Mouse (Mus musculus) liver, embryonic 16.5 days (tissue): ENCODE measurements around the gene Mmp13. TPM values are rescaled to one million over a fixed set of nuclear protein-coding genes. Genes with fewer than 3 reads are reported as not detected.

ENCODE experiments used
- ATAC-seq: fragments of 200-750 bp; cut with Nextera tagmentation; 2 replicates; pipeline ENCODE4 v1.8.0; 2017; ENCODE audit warnings: low read depth, mild to moderate bottlenecking, moderate number of reproducible peaks, moderate library complexity
- H3K27ac ChIP-seq: fragments of 300-500 bp; sonication (generic); 2 replicates; pipeline ENCODE4 v1.5.1; 2014; ENCODE audit warnings: mild to moderate bottlenecking, low read length
- H3K27me3 ChIP-seq: fragments of 300-500 bp; sonication (generic); 2 replicates; pipeline ENCODE4 v1.6.1; 2014; ENCODE audit warnings: low read depth, low read length, mixed read lengths; ENCODE audit not compliant: control insufficient read depth, insufficient read depth
- H3K36me3 ChIP-seq: fragments of 300-500 bp; sonication (generic); 2 replicates; pipeline ENCODE4 v1.6.1; 2014; ENCODE audit warnings: mild to moderate bottlenecking; ENCODE audit not compliant: control insufficient read depth, insufficient read depth
- H3K4me1 ChIP-seq: fragments of 300-500 bp; sonication (generic); 2 replicates; pipeline ENCODE4 v1.6.1; 2014; ENCODE audit warnings: low read depth, low read length, mixed read lengths; ENCODE audit not compliant: control insufficient read depth
- H3K4me2 ChIP-seq: fragments of 300-500 bp; sonication (generic); 2 replicates; pipeline ENCODE4 v1.6.1; 2014; ENCODE audit warnings: low read depth, low read length, mixed read lengths
- H3K4me3 ChIP-seq: fragments of 300-500 bp; sonication (generic); 2 replicates; pipeline ENCODE4 v1.5.1; 2014; ENCODE audit warnings: low read depth, mild to moderate bottlenecking, low read length
- H3K9ac ChIP-seq: fragments of 300-500 bp; sonication (generic); 2 replicates; pipeline ENCODE4 v1.6.1; 2014; ENCODE audit warnings: low read depth, low read length
- H3K9me3 ChIP-seq: fragments of 300-500 bp; sonication (generic); replicated peaks from 2 replicates; pipeline ENCODE4 v1.6.1; 2016; ENCODE audit warnings: low read length; ENCODE audit not compliant: control insufficient read depth
- WGBS: fragments of 180-500 bp; shearing (Covaris S2); extraction: QIAGEN DNeasy Blood & Tissue Kit; methylation state at CpG from one replicate; pipeline ENCODE4 v1.1.7; 2014; ENCODE audit not compliant: insufficient replicate concordance; 5-methylcytosine and 5-hydroxymethylcytosine counted together
- polyA plus RNA-seq: library from polyadenylated mRNA; unstranded; fragments of >200 nt; fragmentation: Nextera tagmentation; extraction: Ambion mirVana; gene quantifications from 2 replicates; pipeline ENCODE4 v1.2.1, GENCODE M21; 2015

Mmp13 gene
- polyA plus RNA-seq, 1 experiment from 2014 or later = 0.09 TPM

DNA sequence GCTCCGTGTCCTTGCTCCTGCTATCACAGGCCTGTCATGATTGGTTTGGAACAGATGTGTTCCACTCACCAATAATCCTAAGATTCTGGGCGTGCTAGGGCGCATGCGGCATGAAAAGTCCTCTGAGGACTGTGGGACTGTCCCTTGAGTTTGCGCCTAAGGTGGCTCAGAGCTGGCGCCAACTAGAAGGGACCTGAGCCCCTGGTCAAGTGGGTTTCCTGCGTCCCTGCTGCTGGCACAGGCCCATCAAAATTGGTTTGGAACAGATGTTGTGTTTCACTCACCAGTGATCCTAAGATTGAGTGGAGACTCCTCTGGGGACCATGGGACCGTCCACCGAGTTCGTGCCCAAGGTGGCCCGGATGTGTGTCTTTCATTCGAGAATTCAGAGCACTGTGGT, 17.6 kb downstream of the Mmp13 start:
- no peak overlapping the region for H3K4me2 ChIP-seq
- no peaks in the 10 kb centered on the region for H3K9me3 ChIP-seq
- H3K27ac ChIP-seq = no peak overlapping the region
- no peak for ATAC-seq
- H3K36me3 ChIP-seq = no peaks in the 10 kb centered on the region
- H3K4me3 ChIP-seq = no peak overlapping the region
- WGBS = 73% methylated on average over 12 of the region's 12 CpGs
- no peaks in the 10 kb centered on the region for H3K4me1 ChIP-seq
- H3K9ac ChIP-seq = no peak overlapping the region
- no peaks in the 10 kb centered on the region for H3K27me3 ChIP-seq

DNA sequence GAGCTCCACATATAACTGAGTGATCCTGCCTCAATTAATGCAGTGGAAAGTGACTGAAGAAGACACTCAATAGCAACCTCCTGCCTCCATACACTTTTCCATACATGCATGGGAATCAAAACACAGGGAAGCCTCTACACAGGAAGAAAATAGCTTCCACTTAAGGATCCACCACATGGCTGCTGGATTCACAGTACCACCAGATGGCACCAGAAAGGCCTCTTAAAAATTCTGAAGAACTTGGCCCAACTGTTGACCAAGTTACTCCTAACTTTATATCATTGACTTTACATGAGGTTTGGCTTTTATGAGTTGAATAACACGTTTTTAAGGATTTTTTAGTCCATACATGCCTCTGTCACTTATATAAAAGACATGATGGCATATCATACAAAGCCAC, 19.8 kb downstream of the Mmp13 start:
- Histone ChIP-seq H3K9me3 (no peaks in the 10 kb centered on the region), H3K36me3 (no peaks in the 10 kb centered on the region), H3K27me3 (no peaks in the 10 kb centered on the region), H3K27ac (no peak overlapping the region), H3K4me3 (no peak overlapping the region), H3K9ac (no peak overlapping the region), H3K4me1 (no peaks in the 10 kb centered on the region), H3K4me2 (no peak overlapping the region)
- no peak for ATAC-seq
- 3% methylated on average over 1 of the region's 1 CpGs for whole genome bisulfite sequencing

DNA sequence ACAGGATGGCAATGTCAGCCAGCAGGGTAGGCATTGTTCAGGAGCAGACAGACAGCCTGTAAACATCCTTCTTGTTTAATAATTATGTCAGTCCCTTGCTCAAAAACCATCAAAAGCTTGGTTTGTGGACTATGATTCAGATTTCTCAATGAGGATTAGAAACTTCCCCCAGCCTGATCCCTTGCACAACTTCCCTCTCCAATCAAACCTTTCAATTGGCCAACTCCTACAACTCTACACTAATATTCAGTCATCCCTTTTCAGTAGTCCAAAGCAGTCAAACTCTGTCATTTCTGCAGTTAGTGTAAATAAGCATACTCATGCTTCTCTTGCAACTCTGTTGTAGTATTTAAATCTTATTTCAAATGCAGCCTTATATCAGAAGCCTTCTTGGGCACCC, 59.5 kb downstream of the Mmp13 start:
- no peak overlapping the region for H3K4me3 ChIP-seq

More for the DNA sequence above, 59.5 kb downstream of the Mmp13 start:
- H3K4me1 ChIP-seq = no peaks in the 10 kb centered on the region
- no peaks in the 10 kb centered on the region for H3K36me3 ChIP-seq
- no peaks in the 10 kb centered on the region for H3K27me3 ChIP-seq
- no peak overlapping the region for H3K27ac ChIP-seq
- no peak overlapping the region for H3K4me2 ChIP-seq
- no peaks in the 10 kb centered on the region for H3K9me3 ChIP-seq
- ATAC-seq = no peak
- no peak overlapping the region for H3K9ac ChIP-seq

Other genes starting within 250 kb of the Mmp13 start
- 1.3 and 1.8 TPM in 2 replicates for gene Dync2h1, start 88.1 kb upstream of the Mmp13 start, polyA plus RNA-seq
- gene Dcun1d5, start 88.0 kb upstream of the Mmp13 start, polyA plus RNA-seq = 44.9 and 45.4 TPM in 2 replicates
- gene Mmp12, start 71.9 kb downstream of the Mmp13 start, polyA plus RNA-seq = not detected in 2 replicates
- not detected in 2 replicates for gene Mmp1b, start 115.5 kb downstream of the Mmp13 start, polyA plus RNA-seq
- gene Mmp3, start 173.3 kb downstream of the Mmp13 start, polyA plus RNA-seq = not detected in 2 replicates
- not detected in 2 replicates for gene Mmp10, start 229.8 kb downstream of the Mmp13 start, polyA plus RNA-seq